Mouse (Mus musculus): Measurements from ENCODE around the gene Nsa2.
"Not testable (repeated sequence)": the region's sequence is repeated elsewhere in the genome, so short reads cannot be mapped to it uniquely, and the experiment has no call there.

The Nsa2 gene

DNA sequence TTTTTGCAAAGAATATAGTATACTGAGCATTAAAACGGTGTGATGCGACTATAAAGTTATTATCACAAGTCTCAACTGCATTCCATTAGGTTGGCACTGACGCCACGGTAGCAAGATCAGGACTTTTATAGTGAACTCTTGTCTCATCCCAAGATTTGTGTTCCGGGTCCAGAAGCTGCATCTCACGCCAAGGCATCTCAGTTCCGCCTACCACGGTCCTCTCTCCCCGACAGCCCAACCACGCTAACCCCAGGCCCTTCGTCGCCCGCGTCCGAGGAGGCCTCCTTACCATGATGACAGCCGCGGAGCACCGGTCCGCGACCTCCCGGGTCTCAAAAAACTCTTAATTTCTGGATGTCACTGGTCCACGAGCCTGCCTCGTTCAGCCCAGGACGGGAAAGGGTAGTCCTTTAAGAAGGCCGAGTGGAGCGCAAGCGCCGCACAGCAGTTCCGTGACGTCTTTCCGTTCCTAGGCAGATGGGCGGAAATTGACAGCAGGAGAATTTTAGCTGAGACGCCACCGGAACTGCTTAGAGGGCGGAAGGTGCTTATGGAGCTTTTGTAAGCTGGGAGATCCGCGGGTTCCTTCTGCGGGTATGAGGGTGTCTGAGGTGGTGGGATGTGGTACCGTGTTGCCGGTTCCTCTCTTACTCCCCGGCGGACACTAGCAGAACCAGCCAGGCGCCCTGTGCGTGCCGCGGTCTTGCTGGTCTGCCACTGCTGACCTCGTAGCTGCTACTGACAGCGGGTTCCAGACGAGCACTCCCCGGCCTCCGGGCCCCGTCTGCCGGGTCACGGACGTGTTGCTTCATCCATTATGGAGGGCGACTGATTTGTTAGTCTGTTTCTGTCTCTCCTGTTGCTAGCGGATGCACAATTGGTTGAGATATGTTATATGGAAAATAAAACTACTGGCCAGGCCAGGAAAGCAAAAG, at the start of gene Nsa2, which contains the start of gene Gfm2:
Gene Nsa2 (minus strand): TSS at position 472 of the 935 bp plus-strand sequence.
Gene Gfm2 (plus strand): TSS at position 472 of the 935 bp plus-strand sequence.
- peak; percentile 88 to 93 for DNase-seq

DNA sequence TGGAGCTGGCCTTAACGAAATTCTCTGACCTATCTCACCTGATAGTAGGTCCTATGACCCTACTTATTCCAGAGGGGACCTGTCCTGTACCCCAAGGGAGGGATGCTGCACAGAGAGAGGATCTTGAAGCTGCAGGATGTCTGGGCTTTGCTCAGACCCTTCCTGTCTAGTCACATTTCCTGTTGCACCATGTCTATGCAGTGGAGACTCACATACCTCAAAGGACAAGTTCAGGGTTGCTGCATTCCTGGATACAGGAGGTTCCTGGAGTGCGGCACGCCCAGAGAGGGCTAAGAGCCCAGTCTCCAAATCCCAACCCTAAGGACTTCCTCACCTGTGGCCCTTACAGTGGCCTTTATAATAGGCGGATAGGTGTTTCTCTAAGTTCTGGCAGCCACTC, 48.6 kb upstream of the Nsa2 start:
- DNase-seq, result no peak

DNA sequence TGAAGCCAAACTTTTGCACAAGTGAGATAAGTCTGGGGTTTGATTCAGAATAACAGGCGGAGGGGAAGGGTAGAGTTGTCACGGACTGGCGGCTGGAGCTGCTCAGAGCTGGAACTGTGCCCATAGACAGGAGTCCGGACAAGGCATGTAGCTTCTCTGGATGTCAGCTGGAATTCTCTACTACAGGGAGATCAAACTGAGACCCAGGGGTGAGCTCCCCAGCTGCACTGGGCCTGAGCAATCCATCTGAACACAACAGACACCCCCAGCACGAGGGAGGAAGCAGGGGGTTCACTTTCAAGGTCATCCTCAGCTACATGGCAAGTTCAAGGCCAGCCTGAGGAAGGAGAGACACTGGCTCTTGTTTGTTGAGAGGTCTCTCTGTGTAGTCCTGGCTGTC, 46.9 kb upstream of the Nsa2 start:
- peak in 1 of 2 experiments; percentile 24 for DNase-seq

DNA sequence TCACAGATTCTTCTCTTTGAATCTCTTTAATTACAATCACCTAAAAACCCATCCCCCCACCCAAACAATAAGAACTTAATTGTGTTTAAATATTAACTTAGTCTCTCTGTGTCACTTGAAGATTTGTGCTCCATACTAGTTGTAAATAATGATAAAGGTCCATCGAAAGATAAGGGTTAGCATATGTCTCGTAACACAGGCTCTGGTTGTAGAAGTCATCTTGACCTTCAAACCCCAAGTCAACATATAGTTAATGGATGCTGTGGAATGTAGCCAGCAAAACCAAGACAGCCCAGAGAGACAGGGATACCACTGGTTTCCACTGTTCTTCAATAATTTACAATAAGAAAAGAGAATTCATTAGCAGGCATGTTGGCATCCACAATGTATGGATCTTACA, 46.4 kb upstream of the Nsa2 start:
- no peak for DNase-seq

DNA sequence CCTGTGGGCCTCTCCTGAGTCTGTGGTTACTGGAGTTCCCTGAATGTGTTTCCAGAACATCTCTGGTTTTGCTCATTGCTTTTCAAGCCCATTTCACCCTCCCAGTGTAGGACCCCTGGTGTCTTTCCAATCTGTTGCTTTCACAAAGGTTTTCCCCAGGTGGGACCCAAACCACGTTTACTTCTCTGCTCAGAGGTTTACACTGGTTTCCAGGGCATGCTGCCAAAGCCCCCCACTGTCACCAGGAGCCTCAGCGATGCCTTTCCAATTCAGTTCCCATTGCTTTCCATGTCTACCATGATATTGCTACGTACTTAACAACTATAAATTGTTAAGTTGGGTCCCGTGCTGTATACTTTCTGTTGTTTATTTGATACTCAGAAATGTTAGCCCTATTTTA, 45.1 kb upstream of the Nsa2 start:
- no peak for DNase-seq

DNA sequence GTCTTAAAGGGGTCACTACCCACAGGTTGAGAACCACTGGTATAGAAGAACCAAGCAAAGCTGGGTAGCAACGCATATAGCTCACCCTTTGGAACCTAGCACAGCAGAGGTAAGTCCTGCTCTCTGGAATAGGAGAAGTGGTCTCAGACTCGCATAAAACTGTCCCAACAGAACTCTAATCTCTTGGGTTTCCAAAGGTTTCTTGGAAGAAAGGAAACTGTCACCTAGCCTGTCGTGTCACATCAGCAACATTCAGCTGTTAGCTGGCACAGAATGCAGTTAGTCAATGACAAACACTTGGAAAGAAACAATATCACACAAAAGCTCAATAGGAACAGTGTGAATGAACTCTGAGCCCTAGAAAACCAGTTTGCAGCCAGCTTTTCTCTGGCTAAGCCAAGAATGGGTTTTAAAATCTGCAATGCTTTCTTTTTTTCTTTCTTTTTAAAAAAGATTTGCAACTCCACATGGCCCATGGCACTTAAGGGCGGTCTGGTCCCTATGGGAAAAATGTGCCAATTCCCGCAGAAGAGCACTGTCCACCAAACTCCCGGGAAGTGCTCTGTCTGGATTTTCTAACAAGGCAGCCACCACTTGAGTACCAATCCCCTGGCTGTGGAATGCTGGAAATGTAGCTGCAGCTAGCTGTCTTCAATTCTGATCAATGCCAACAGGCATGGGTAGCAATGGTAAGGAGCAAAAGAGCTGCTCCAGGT, 42.5 kb upstream of the Nsa2 start:
- no peak for DNase-seq

DNA sequence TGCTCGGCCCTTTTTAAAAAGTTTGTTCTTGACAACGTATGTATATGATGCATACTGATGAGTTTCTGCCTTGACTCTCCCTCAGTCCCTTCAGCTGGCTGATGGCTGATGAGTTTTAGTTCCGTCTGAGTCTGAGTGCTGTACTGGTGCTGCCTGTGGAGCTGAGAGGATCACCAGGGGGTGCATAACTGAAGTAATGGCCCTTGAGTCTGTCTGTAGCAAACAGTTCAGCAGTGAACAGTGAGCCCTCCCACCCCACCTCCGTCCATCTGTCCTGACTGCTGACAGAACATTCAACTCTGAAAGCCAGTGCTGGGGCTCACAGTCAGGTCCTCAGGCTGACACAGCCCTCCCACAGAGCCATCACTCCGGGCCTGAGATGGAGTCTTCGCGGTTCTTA, 41.2 kb upstream of the Nsa2 start:
- DNase-seq, result no peak

DNA sequence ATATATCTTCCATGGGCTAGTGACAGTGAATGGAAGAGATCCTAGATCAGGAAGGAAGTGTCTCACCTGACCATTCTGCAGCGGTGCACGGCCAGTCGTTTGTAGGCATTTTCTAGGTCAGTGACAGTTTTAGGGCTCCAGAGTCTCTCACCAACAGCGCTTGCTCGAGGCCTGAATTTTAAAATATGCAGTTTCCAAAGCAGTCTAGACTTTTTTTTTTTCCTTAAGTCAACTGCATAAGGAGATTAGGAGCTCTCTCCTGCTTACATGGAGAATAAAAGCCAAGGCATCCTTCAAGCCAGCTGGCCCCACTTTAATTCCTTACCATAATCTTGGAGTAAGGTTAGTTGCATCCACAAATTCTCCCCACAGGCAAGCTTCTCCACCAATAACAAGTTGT, 39.0 kb upstream of the Nsa2 start:
- no peak for DNase-seq

DNA sequence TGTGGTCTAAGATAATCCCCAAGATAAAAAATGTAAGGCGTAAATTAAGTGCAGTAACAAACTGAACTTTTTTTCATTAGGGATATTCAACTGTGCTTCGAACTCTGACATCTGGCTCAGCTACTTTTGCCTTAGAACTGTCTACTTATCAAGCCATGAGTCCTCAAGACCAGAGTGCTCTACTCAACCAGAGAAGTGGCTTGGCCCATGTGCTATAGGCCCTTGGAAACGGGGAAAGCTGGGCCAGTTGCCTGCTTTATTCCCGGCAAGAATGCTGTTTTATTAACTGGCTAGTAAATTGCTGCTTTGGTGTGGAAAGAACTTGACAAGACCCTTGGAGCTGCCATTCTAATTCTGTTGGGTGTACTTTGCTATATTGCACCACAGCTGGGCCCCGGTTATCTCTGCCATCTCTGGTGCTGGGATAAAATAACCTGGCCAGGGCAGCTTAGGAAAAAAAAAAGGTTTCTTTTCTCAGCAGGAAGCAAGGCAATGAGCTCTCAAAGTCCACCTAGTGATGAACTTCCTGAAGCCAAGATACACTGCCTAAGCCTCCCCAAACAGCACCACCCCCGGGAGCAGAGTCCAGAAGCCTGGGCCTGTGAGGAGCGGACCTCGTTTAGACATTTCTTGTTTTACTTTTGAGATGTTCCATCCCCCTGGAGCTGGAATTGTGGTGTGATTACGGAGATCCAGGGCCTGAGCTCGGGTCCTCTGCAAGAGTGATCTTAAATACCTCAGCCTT, 38.0 kb upstream of the Nsa2 start:
- DNase-seq, result peak in 1 of 2 experiments; percentile 43

DNA sequence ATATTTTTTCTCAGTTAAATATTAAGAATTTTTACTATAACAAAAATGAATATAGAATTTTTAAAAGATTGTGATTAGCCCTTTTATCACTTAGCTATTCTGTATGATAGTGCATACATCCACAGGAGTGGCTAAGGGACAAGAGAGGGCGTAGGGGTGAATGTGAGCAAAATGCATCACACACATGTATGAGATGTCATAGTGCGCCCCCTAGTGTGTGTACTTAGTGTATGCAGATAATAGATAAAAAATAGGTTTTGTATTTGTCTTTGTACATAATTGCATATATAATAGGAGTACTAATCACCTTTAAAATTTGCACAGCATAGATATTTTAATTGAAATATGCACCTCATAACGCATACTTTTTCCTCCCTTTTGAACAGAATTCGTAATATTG, 8.1 kb upstream of the Nsa2 start:
- peak; percentile 37 to 46 for DNase-seq

DNA sequence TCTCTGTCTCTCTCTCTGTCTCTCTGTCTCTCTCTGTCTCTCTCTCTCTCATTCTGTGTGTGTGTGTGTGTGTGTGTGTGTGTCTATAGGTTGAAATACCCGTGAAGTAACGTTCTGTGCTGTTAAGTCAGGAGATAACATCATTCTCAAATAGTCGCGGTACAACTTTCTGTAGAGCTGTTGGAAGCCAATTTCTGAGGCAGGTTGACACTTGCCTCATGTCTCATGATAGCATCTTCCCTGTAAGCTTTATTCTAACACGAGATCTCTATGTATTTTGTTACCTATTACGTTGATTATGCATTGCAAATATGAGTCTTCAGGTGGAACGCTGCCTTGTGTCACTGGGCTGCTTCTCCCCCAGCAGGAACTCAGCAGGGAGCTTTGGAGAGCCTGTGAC, 4.6 kb upstream of the Nsa2 start:
- DNase-seq, result no peak

DNA sequence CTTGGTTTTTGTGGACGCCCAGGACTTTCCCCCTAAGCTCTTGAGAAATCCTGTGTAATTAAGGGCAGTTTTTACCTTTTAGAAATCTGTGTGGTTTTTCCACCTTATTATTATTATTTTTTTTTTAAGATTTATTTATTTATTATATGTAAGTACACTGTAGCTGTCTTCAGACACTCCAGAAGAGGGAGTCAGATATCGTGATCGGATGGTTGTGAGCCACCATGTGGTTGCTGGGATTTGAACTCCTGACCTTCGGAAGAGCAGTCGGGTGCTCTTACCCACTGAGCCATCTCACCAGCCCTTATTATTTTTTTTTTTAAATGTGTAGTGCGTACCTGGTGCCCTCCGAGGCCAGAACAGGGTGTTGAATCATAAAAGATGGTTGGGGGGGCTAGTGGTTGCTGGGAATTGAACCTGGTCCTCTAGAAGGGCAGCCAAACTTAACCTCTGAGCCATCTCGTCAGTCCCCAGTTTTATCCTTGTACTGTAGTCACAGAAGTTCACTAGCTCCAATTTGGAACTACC, 731 bp upstream of the Nsa2 start:
- not testable (repeated sequence) for DNase-seq

DNA sequence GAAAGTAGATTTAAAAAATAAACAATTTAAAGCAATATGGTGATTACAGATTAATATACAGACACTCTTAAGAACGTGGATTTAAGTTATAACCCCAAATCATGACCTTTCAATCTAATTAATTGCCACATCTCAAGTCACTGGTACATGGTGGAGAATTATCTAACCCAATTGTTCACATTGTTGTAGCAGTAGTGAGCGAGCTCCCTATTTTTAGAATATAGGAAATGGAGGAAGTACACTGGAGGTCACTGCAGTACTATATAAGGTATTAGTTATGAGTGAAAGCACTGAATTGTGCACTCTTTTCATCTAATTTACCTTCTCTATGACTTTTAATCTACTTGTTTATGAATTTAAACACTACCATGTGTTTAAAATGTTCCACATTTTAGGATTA, 7.3 kb downstream of the Nsa2 start:
- not testable (repeated sequence) for DNase-seq

DNA sequence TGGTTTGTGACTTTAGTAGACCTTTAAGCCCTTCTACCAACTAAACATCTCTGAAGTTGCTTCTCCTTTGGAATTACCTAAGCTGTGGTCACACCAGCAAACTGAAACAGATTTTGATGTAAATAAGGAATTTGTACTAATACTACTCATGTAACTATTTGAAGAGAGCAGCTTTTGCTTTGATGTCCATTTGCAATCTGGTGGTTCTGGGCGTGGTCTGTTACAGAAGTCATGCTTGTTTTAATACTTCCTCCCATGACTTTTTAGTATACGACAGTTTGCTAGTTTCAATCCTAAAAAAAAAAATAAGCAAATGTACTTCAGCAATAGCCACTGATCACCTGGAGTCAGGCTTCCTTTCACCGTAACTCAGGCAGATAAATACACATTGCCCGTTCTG, 8.1 kb downstream of the Nsa2 start:
- not testable (repeated sequence) for DNase-seq

DNA sequence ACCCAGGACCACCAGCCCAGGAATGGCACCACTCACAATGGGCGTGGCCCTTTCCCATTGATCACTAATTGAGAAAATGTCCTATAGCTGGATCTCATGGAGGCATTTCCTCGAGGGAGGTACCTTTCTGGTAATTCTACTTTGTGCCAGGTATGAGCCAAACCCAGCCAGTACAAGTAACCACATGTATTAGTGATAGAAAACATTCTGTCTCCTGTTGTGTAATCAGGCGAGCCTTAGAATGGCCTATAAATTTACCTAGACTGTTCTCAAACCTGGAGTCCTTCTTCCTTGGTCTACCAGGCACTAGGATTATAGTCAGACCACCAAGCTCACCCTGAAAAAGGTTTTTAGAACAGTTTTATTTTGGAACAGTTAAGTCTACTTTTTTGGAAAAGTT, 16.4 kb downstream of the Nsa2 start:
- no peak for DNase-seq

DNA sequence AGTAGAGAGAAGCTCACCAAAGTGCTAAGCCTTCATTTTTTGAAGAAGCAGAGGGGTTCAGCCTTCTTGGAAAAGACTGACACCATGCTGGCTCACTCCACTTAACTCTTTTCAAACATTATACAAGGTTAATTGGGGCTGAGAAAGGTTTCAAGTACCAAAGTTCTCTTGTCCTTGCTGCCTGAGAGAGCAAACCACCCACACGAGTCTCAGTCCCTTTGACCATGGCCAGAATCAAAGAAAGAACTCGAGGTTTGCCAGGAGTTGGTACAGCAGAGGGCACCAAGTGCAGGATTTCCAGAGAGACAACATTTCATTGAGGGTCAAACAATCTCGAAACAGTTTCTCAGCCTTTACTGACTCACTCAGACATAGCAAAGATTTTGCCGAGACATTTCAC, 28.7 kb downstream of the Nsa2 start:
- no peak for DNase-seq

DNA sequence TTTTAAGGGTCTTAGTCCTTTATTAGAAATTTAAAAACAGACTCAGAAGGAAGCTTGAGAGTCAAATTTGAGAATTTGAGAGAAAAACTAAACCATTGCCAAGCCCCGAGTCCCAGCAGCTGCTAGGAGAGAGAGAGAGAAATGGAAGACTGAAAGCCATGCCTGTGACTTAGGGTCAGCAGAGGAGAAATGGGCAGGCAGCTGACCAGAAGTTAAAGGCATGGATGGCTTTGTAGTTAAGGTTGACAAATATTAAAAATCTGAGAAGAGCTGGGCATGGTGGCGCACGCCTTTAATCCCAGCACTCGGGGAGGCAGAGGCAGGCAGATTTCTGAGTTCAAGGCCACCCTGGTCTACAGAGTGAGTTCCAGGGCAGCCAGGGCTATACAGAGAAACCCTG, 30.0 kb downstream of the Nsa2 start:
- not testable (repeated sequence) for DNase-seq

DNA sequence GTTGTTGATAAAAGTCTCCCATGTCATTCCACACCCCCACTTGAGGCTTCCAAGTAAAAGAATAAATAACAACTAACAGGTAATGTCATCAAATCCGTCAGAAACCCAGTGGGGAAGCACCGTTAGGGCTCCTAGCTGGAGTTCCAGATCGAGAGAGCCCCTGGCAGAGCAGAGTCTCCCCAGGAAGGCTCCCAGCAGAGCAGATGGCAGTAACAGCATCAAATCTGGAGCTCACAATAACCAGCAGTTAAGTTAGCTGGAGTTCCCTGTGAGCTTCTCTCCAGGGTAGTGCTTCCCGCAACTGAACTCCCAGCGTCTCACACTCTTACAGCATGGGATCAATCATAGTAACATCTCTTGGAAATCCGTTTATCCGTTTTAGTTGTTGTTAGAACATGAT, 32.7 kb downstream of the Nsa2 start:
- DNase-seq, result no peak

DNA sequence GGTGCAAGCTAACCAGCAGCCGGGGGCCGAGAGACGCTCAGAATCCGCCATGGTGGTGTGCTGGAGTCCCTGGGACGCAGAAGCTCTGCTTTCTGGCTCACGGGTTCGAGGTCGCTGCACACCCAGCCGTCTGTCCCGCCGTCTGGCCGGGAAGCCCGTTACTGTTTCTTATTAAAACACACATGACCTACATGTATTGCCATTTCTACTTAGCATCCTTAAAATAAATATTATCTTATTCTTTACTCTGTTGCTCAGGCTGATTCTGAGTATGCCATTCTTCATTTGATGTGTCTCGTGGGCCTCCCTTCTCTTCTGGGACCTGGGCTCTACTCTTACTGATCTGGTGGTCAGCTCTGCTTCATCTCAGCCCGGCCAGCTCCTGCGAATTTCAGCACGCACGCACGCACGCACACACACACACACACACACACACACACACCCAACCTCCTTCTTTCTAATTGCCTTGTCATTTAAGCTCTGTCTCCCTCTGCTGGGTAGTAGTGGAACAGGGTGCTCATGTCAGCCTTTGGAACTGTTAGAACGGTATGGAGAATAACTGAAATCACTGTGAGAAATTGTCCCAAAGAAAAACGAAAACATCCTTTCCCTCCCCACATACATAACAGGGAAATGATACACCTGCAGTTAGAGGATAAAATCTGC, 38.4 kb downstream of the Nsa2 start, which contains the start of gene Gm6169:
Gene Gm6169 (minus strand): TSS at position 51 of the 666 bp plus-strand sequence.
- peak; percentile 74 to 78 for DNase-seq

DNA sequence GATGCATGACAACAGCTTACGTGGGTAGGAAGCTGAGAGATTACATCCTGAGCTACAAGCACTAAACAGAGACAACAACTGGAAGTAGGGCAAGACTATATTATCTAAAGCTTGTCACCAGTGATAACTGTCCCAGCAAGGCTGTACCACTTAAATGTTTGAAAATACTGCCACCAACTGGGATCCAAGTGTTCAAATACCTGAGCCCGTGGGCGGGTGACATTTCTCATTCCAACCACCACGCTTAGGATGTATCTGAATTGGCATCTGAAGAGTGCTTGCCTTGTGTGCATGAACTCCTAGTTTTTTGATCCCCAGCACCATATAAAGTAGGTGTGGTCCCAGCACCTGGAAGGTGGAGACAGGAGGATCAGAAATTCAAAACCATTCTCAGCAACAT, 42.0 kb downstream of the Nsa2 start:
- DNase-seq, result no peak

DNA sequence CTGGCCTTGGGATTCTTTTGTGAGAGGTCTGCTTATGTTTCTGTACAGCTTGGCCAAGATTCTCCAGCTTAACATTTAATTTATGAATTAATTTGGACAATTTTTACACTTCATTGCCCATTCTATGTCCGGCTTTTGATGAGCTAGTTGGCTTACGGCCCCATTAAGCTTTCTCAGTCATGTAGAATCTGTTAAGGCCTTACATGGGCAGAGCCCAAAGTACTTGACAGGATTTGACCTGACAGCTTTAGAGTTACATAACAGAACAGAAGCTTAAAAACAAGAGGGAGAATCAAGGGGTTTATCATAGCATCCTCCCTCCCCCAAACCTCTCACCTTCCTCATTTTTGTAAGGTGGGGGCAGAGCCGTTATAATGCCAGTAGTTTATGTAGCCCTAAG, 49.6 kb downstream of the Nsa2 start:
- DNase-seq, result no peak

DNA sequence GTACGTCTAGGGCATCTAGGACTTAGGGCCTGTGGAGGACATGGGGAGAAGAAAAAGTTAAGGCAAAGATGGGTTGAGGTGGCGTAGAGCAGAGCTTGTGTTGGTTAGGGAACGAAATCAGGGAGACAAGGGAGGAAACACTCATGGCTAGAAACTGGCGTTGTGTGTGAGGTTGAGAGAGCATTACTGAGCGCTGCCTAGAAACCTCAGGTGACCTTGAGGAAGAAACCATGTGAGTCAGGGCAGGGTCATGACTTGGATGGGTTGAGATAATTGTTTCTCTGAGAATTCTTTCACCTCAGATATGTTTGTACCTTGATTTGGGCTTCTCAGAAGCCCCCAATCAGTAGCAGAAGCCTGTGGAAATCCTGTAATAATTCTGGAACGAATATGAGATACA, 50.3 kb downstream of the Nsa2 start:
- no peak for DNase-seq

Measured in kidney, postnatal 4 days (tissue).